Mouse (Mus musculus) kidney, embryonic 14.5 days (tissue): Measurements from ENCODE around the gene Tcta. TPM values are rescaled to one million over a fixed set of nuclear protein-coding genes. Genes with fewer than 3 reads are reported as not detected.
A peak's percentile ranks its signal among the peaks of the same experiment; 100 is the strongest.
"Not testable (repeated sequence)": the region's sequence is repeated elsewhere in the genome, so short reads cannot be mapped to it uniquely, and the experiment has no call there.

ENCODE experiments used
- ATAC-seq: fragments of 200-750 bp; cut with Nextera tagmentation; 2 replicates; pipeline ENCODE4 v1.8.0; 2017; ENCODE audit warnings: moderate number of reproducible peaks, mild to moderate bottlenecking, moderate TSS enrichment, moderate library complexity; ENCODE audit not compliant: low FRiP score, low TSS enrichment
- H3K27ac ChIP-seq: fragments of 300-500 bp; sonication (generic); 2 replicates; pipeline ENCODE4 v1.5.1; 2014; ENCODE audit warnings: low read depth, mild to moderate bottlenecking, low read length, moderate library complexity, mixed read lengths
- H3K27me3 ChIP-seq: fragments of 300-500 bp; sonication (generic); 2 replicates; pipeline ENCODE4 v1.6.1; 2014; ENCODE audit warnings: mild to moderate bottlenecking, low read length; ENCODE audit not compliant: control insufficient read depth, insufficient read depth
- H3K36me3 ChIP-seq: fragments of 300-500 bp; sonication (generic); 2 replicates; pipeline ENCODE4 v1.6.1; 2014; ENCODE audit warnings: low read length, mixed read lengths; ENCODE audit not compliant: control insufficient read depth, insufficient read depth
- H3K4me1 ChIP-seq: fragments of 300-500 bp; sonication (generic); 2 replicates; pipeline ENCODE4 v1.6.1; 2014; ENCODE audit warnings: low read length, mixed read lengths; ENCODE audit not compliant: control insufficient read depth, insufficient read depth
- H3K4me2 ChIP-seq: fragments of 300-500 bp; sonication (generic); replicated peaks from 2 replicates; pipeline ENCODE4 v1.6.1; 2014; ENCODE audit warnings: low read depth, mild to moderate bottlenecking, low read length
- H3K4me3 ChIP-seq: fragments of 300-500 bp; sonication (generic); 2 replicates; pipeline ENCODE4 v1.5.1; 2014; ENCODE audit warnings: mild to moderate bottlenecking, low read length
- H3K9ac ChIP-seq: fragments of 300-500 bp; sonication (generic); 2 replicates; pipeline ENCODE4 v1.6.1; 2014; ENCODE audit warnings: low read depth, mild to moderate bottlenecking, low read length, moderate library complexity
- H3K9me3 ChIP-seq: fragments of 300-500 bp; sonication (generic); 2 replicates; pipeline ENCODE4 v1.6.1; 2016; ENCODE audit warnings: low read length; ENCODE audit not compliant: control insufficient read depth
- WGBS: fragments of 180-500 bp; shearing (Covaris S2); extraction: QIAGEN DNeasy Blood & Tissue Kit; methylation state at CpG from one replicate; pipeline ENCODE4 v1.1.7; 2014; 5-methylcytosine and 5-hydroxymethylcytosine counted together
- polyA plus RNA-seq: library from polyadenylated mRNA; unstranded; fragments of >200 nt; fragmentation: Nextera tagmentation; extraction: Ambion mirVana; gene quantifications from 2 replicates; pipeline ENCODE4 v1.2.1, GENCODE M21; 2014

The Tcta gene
- polyA plus RNA-seq, 1 experiment from 2014 or later, result 27.8 TPM

DNA sequence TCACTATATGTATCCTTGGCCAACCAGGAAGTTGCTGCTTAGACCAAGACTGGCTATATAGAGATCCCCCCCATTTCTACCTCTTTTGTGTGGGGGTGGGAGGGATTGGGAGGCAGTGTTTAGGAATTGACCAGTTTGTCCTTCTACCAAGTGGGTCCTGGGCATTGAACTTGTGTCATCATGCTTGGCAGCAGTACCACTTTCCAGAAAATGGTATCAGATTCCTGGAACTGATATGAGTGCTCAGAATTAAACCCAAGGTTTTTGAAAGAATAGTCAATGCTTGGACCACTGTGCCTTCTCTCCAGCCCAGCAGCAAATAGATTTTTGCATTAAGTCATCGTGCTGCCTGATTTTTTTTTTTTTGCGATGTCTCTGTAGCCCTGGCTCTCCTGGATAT is 19.9 kb upstream of the Tcta start:
- WGBS, result 98% methylated on average over 2 of the region's 2 CpGs
- Histone ChIP-seq H3K9me3 (no peaks in the 10 kb centered on the region), H3K36me3 (peaks cover 42% of the 10 kb centered on the region)

DNA sequence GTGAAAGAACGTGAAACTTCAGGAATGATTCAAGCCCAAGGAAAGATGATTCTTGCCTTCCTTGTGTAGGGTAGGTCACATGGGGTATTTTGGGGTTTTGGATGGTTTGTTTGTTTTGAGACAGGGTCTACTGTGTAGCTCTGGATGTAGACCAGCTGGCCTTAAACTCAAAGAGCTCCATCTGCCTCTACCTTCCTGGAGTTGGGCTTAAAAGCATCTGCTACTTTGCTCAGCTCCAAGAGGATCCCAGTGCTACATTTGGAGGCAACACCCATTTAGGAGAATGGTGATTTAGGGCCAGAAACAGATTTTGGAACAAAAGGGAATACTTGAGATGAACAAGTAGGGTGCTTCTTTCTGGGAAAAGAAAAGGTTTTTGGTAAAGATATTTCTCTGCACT is 18.8 kb upstream of the Tcta start:
- H3K9me3 ChIP-seq, result no peaks in the 10 kb centered on the region
- no peaks in the 10 kb centered on the region for H3K27me3 ChIP-seq
- no peak overlapping the region for H3K4me2 ChIP-seq
- WGBS, result 87% methylated on average over 1 of the region's 1 CpGs
- H3K9ac ChIP-seq, result no peak overlapping the region
- H3K27ac ChIP-seq, result no peak overlapping the region
- ATAC-seq, result no peak
- H3K36me3 ChIP-seq, result peaks cover 37% of the 10 kb centered on the region
- H3K4me3 ChIP-seq, result no peak overlapping the region
- no peaks in the 10 kb centered on the region for H3K4me1 ChIP-seq

More for the DNA sequence above, 19.9 kb upstream of the Tcta start:
- H3K9ac ChIP-seq, result no peak overlapping the region
- H3K4me1 ChIP-seq, result no peaks in the 10 kb centered on the region
- H3K4me2 ChIP-seq, result no peak overlapping the region
- ATAC-seq, result no peak
- no peaks in the 10 kb centered on the region for H3K27me3 ChIP-seq
- H3K4me3 ChIP-seq, result no peak overlapping the region
- no peak overlapping the region for H3K27ac ChIP-seq

DNA sequence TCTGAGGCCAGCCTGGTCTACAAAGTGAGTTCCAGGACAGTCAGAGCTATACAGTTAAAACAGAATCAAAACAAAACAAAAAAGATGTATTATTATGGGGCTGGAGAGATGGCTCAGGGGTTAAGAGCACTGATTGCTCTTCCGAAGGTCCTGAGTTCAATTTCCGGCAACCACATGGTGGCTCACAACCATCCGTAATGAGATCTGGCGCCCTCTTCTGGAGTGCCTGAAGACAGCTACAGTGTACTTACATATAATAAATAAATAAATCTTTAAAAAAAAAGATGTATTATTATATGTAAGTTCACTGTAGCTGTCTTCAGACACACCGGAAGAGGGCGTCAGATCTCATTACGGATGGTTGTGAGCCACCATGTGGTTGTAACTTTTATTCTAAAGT is 16.1 kb upstream of the Tcta start:
- WGBS, result 94% methylated on average over 7 of the region's 7 CpGs
- not testable (repeated sequence) for ATAC-seq, H3K4me1 ChIP-seq, H3K27me3 ChIP-seq, H3K27ac ChIP-seq, H3K9ac ChIP-seq, H3K4me2 ChIP-seq, H3K4me3 ChIP-seq, H3K9me3 ChIP-seq
- H3K36me3 ChIP-seq, result peaks cover 23% of the 10 kb centered on the region; the same call in 1 of the 2 replicates

DNA sequence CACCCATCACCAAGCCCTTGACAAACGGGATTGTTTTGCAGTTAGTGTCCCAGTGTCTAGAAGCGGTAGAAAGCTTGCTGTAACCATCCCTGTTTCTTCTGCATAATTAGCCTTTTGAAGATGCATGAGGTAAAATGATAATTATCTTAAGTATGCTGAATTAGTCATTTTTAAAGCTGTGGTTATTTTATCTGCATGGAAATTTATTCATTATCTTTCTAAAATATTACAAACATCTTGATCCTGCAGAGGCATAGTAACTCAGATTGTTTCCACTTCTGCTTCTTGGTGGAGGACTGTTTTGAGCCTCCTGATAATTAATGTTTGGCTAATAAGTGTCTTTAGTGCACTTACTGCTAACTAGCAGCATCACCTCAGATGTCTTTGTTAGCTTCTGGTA is 12.5 kb upstream of the Tcta start:
- WGBS, result 86% methylated on average over 2 of the region's 2 CpGs
- Histone ChIP-seq H3K27me3 (no peaks in the 10 kb centered on the region), H3K4me3 (no peak overlapping the region), H3K36me3 (peaks cover 36% of the 10 kb centered on the region), H3K9me3 (no peaks in the 10 kb centered on the region), H3K9ac (no peak overlapping the region), H3K4me1 (no peaks in the 10 kb centered on the region), H3K27ac (no peak overlapping the region), H3K4me2 (no peak overlapping the region)
- ATAC-seq, result no peak

DNA sequence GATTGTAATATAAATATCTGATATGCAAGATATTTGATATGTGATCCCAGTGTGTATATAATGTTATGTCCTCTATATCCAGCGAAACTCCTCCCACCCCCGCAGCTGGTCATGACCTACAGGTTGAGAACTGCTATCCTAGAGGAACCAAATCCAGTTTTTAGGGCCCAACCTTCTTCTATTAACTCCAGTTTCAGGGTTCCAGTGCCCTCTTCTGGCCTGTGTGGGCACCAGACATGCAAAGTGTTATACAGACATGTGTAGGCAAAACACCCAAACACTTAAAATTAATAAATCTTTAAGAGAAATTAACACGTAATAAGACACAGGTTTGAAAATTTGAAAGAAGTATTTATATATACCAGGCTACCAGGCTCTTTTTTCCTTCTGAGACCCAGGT is 11.6 kb upstream of the Tcta start:
- no peak overlapping the region for H3K27ac ChIP-seq
- no peak for ATAC-seq
- no peaks in the 10 kb centered on the region for H3K4me1 ChIP-seq
- peaks cover 36% of the 10 kb centered on the region for H3K36me3 ChIP-seq
- no peaks in the 10 kb centered on the region for H3K9me3 ChIP-seq
- H3K27me3 ChIP-seq, result no peaks in the 10 kb centered on the region
- 91% methylated on average over 3 of the region's 3 CpGs for WGBS
- H3K9ac ChIP-seq, result no peak overlapping the region
- H3K4me3 ChIP-seq, result no peak overlapping the region
- H3K4me2 ChIP-seq, result no peak overlapping the region

DNA sequence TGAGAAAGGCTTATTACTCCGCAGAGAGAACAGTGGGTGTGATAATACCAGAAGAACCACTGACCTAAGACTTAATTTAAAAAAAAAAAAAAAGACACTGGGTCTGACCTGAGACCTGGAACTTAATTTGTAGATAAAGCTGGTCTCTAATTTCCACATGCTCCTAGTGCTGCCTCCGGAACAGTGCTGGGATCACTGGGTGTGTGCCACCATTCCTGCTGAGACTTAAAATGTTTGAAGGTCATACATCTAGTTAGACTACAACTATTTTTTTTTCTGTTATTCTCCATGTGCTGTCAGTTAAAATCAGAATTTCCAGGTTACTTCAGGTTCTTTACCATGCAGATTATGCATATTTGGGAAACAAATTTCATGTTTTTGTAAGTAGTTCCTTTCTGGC is 2.2 kb upstream of the Tcta start:
- Histone ChIP-seq H3K4me2 (peak overlapping the region; percentile 81), H3K36me3 (peaks cover 9% of the 10 kb centered on the region), H3K9ac (peak overlapping the region; percentile 56; the same call in 1 of the 2 replicates), H3K4me1 (peaks cover 24% of the 10 kb centered on the region), H3K9me3 (no peaks in the 10 kb centered on the region), H3K4me3 (peak overlapping the region; percentile 76), H3K27me3 (no peaks in the 10 kb centered on the region), H3K27ac (no peak overlapping the region)
- ATAC-seq, result no peak
- WGBS, result 56% methylated on average over 2 of the region's 2 CpGs

DNA sequence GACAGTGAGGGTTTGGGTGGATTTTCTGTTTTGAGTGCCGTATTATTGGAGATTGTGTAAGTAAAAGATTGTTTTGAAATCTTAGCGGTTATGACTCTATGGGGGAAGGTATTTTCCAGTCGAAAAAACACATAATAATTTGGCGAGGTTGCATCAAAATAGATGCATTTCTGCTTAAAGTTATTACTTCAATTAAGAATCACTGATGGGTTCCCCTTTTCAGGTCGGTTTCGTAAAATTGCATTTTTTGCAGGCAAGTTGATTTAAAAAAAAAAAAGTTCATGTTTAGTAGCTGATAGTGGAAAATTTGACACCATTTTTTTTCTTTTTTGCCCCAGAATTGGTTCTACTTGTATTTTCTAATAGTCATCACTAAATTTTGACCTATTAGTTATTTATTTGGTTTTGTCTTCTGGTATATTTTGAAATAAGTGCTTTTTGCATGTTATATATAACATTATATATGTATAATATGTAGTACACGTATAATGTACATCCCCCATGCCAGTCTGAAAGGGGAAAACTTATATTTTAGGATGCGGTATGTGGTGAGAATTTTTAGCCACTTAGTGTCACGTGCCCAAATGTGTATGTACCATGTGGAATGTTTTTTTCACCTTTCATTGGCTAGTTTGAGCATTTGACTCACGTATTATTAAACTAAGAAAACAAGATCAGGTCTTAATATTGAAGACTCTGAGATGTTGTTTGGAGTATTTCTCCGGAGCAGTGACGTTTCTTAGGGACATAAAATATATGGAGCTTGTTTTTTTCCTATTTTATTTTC is 1.3 kb upstream of the Tcta start:
- Histone ChIP-seq H3K27me3 (no peaks in the 10 kb centered on the region), H3K9ac (peak overlapping the region; percentile 95), H3K4me1 (peaks cover 24% of the 10 kb centered on the region), H3K36me3 (peaks cover 18% of the 10 kb centered on the region), H3K27ac (peak overlapping the region; percentile 100; the same call in 1 of the 2 replicates), H3K9me3 (no peaks in the 10 kb centered on the region), H3K4me3 (peak overlapping the region; percentile 76), H3K4me2 (peak overlapping the region; percentile 81)
- WGBS, result 8% methylated on average over 12 of the region's 12 CpGs
- no peak for ATAC-seq

DNA sequence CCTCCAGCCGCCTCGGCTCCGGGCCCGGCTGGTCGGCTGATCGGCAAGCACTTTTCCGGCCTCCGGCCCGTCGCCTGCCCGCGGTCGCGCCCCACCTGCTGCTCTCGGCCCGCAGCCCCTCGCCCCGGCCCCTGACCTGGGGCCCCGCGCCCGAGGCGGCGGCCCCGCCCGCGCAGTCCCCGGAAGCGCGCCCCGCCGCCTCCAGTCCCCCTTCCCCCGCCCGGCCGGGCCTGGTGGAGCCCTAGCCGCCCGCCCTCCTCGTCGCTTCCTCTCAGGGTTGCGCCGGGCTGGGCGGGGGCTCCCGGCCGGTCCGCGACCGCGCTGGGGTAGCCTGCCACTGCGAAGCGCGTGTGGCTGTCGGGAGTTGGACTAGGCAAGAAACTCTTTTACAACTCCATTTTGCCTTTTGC is 616 bp upstream of the Tcta start:
- Histone ChIP-seq H3K27me3 (no peaks in the 10 kb centered on the region), H3K4me2 (peak overlapping the region; percentile 81), H3K36me3 (peaks cover 20% of the 10 kb centered on the region), H3K27ac (peak overlapping the region; percentile 100), H3K9me3 (no peaks in the 10 kb centered on the region), H3K4me3 (peak overlapping the region; percentile 76), H3K4me1 (peaks cover 24% of the 10 kb centered on the region), H3K9ac (peak overlapping the region; percentile 95)
- peak; percentile 85 for ATAC-seq
- WGBS, result 1% methylated on average over 48 of the region's 51 CpGs

DNA sequence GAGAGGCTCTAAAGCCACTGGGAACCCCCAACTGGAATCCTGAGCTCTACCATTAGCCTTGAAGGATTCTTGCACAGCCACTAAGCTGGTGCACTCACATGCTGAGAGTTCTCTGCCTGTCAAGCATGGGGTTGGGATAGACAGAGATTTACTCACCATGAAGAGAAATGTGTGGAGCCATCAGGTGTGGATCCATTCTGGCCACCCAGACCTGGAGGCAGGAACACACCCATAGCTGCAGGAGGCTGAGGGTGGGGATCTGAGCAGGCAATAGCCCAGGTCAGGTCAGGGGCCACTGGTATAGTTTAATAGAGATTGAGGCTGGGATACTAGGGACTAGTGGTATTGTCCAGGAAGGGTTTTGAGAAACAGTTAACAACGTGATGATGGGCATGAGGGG is 790 bp downstream of the Tcta start:
- WGBS, result 4% methylated on average over 1 of the region's 1 CpGs
- Histone ChIP-seq H3K4me1 (peaks cover 24% of the 10 kb centered on the region), H3K4me3 (peak overlapping the region; percentile 76), H3K27ac (peak overlapping the region; percentile 12; the same call in 1 of the 2 replicates), H3K9ac (peak overlapping the region; percentile 77), H3K36me3 (peaks cover 28% of the 10 kb centered on the region), H3K9me3 (no peaks in the 10 kb centered on the region), H3K4me2 (peak overlapping the region; percentile 60), H3K27me3 (no peaks in the 10 kb centered on the region)
- no peak for ATAC-seq
